Mouse (Mus musculus) embryonic facial prominence, embryonic 15.5 days (tissue): ENCODE measurements around the gene Ly86. TPM values are rescaled to one million over a fixed set of nuclear protein-coding genes. Genes with fewer than 3 reads are reported as not detected.

Experiments
- ATAC-seq: fragments of 200-750 bp; cut with Nextera tagmentation; 2 replicates; pipeline ENCODE4 v1.8.0; 2017; ENCODE audit warnings: low read depth, moderate TSS enrichment; ENCODE audit not compliant: insufficient number of reproducible peaks, low FRiP score, low TSS enrichment
- H3K27ac ChIP-seq: fragments of 300-500 bp; sonication (generic); replicated peaks from 2 replicates; pipeline ENCODE4 v1.5.1; 2015; ENCODE audit warnings: mild to moderate bottlenecking, inconsistent platforms
- H3K27me3 ChIP-seq: fragments of 300-500 bp; sonication (generic); 2 replicates; pipeline ENCODE4 v1.6.1; 2015; ENCODE audit warnings: inconsistent platforms
- H3K36me3 ChIP-seq: fragments of 300-500 bp; sonication (generic); 2 replicates; pipeline ENCODE4 v1.6.1; 2015; ENCODE audit warnings: mild to moderate bottlenecking, inconsistent platforms
- H3K4me1 ChIP-seq: fragments of 300-500 bp; sonication (generic); 2 replicates; pipeline ENCODE4 v1.6.1; 2015; ENCODE audit warnings: inconsistent platforms
- H3K4me2 ChIP-seq: fragments of 300-500 bp; sonication (generic); replicated peaks from 2 replicates; pipeline ENCODE4 v1.6.1; 2015; ENCODE audit warnings: mild to moderate bottlenecking, inconsistent platforms
- H3K4me3 ChIP-seq: fragments of 300-500 bp; sonication (generic); replicated peaks from 2 replicates; pipeline ENCODE4 v1.5.1; 2015; ENCODE audit warnings: mild to moderate bottlenecking, inconsistent platforms
- H3K9ac ChIP-seq: fragments of 300-500 bp; sonication (generic); 2 replicates; pipeline ENCODE4 v1.6.1; 2015; ENCODE audit warnings: inconsistent platforms
- H3K9me3 ChIP-seq: fragments of 300-500 bp; sonication (generic); replicated peaks from 2 replicates; pipeline ENCODE4 v1.6.1; 2016; ENCODE audit warnings: inconsistent platforms
- WGBS: fragments of 180-500 bp; shearing (Covaris S2); methylation state at CpG from one replicate; pipeline ENCODE4 v1.1.7; 2015; 5-methylcytosine and 5-hydroxymethylcytosine counted together
- polyA plus RNA-seq: library from polyadenylated mRNA; unstranded; fragments of >200 nt; fragmentation: Nextera tagmentation; extraction: Ambion mirVana; gene quantifications from 2 replicates; pipeline ENCODE4 v1.2.1, GENCODE M21; 2015

Gene Ly86
- polyA plus RNA-seq, 1 experiment from 2014 or later = 13.0 TPM

DNA sequence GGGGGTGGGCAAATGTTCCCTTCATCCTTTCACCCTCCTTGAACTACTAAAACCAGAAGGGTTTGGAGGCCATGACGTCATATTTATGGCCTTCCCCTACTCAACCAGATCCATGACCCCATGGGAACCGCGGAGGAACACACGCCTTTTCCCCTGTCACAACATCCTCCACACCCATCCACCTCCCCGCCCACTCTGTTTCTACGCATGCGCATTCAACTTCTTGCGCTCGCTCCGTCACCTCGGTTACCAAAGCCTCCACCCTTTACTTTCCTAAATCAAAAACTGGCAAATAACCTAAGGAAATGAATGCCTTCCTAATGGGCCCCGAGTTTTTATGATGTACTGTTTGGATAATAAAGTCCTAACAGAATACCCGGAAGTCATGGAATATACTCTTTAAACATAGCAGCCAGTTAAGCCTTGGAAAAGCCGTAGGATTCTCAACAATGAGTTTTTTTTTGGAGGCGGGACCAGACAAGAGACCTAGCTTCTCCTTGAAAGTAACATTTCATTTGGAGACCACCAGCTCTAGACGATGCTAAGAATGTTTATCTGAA lies 101.8 kb downstream of the Ly86 start:
- Histone ChIP-seq H3K4me3 (no peak overlapping the region), H3K4me1 (peaks cover 5% of the 10 kb centered on the region), H3K9me3 (no peaks in the 10 kb centered on the region), H3K9ac (no peak overlapping the region), H3K4me2 (no peak overlapping the region), H3K36me3 (no peaks in the 10 kb centered on the region), H3K27ac (no peak overlapping the region), H3K27me3 (no peaks in the 10 kb centered on the region)
- no peak for ATAC-seq
- WGBS = 84% methylated on average over 16 of the region's 16 CpGs

DNA sequence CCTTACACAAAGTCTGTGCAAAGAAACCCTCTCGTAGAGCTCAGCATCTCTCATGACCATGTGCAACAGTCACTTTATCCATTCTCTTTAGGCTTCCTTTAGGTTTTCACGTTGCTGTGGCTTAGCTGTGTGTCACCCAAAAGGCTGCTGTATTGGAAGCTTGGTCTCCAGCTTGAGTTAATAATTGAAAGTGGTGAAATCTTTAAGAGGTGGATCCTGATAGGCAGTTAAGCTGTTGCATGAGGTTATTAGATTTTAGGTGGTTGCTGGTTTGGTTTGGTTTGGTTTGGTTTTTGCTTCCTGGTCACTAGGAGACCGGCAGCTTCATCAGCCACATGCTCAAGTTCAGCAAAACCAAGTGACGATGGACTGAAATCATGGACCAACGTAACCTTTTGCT lies 106.0 kb downstream of the Ly86 start:
- peaks cover 36% of the 10 kb centered on the region for H3K4me1 ChIP-seq
- H3K27me3 ChIP-seq = no peaks in the 10 kb centered on the region
- 89% methylated on average over 5 of the region's 5 CpGs for WGBS
- no peak overlapping the region for H3K4me2 ChIP-seq
- H3K4me3 ChIP-seq = no peak overlapping the region
- H3K27ac ChIP-seq = peak overlapping the region; percentile 48
- no peaks in the 10 kb centered on the region for H3K9me3 ChIP-seq
- no peaks in the 10 kb centered on the region for H3K36me3 ChIP-seq
- ATAC-seq = no peak
- H3K9ac ChIP-seq = no peak overlapping the region

DNA sequence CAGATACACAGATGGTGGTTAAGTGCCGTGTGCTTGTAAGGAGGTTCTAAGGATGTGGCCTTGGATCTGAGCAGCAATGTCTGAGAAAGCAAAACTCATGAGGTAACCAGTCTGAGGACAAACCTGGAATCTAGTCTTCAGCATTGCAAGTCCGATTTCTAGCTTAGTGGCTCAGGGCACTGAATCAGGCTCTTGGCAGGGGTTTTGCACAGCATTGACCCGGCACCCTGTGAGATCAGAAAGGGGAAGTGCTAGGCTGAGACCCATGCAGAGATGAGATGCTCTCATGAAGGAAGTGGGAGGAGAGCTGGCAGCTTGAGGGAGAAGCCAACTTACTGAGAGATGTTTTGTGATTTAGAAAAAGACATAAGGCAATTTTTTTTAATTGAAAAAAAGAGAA lies 106.5 kb downstream of the Ly86 start:
- WGBS = 56% methylated on average over 3 of the region's 3 CpGs
- Histone ChIP-seq H3K27me3 (no peaks in the 10 kb centered on the region), H3K9ac (no peak overlapping the region), H3K4me1 (peaks cover 38% of the 10 kb centered on the region), H3K4me2 (no peak overlapping the region), H3K36me3 (no peaks in the 10 kb centered on the region), H3K9me3 (no peaks in the 10 kb centered on the region), H3K4me3 (no peak overlapping the region), H3K27ac (peak overlapping the region; percentile 48)
- ATAC-seq = no peak

DNA sequence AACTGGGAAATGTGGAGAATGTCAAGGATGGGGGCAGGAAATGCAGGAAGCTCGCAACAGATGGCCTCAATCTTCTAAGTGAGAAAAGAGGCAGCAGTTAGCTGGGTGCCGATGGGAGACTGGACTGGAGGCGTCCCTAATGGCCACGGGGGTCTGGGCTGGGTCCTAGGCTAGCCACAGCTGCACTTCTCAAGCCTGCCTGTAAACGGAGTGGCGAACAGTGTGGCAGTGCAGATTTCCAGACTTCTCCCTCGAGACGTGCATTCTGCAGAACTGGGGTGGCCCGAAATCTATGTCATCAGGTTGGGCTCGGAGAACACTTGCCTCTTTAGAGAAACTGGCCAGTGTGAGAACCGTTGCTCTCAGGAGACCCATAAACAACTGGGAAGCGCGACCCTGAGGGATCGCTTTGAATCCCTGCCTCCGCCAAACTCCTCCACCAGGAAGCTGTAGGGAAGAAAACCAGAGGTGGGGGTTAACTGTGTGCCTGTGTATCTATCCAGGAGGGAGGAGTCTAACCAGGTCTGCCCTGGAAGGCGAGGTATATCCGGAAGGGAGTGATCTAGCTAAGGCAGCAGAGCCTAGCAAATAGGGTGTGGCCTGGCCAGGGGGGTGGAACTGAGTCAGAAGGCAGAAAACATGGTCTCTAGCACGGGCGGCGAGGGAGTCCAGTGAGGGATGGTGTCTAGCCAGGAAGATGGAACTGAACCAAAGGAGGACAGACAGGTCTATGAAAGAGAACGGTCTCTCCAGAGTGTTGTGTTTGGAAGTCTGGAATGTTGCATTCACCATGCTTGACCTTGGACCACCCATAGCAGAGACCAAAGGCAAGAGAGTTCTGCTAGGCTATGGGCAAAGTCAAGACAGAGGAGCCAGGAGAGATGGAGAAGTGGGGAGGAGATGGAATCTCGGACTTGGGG lies 107.3 kb downstream of the Ly86 start:
- H3K36me3 ChIP-seq = no peaks in the 10 kb centered on the region
- WGBS = 4% methylated on average over 22 of the region's 22 CpGs
- peak; percentile 84 for ATAC-seq

DNA sequence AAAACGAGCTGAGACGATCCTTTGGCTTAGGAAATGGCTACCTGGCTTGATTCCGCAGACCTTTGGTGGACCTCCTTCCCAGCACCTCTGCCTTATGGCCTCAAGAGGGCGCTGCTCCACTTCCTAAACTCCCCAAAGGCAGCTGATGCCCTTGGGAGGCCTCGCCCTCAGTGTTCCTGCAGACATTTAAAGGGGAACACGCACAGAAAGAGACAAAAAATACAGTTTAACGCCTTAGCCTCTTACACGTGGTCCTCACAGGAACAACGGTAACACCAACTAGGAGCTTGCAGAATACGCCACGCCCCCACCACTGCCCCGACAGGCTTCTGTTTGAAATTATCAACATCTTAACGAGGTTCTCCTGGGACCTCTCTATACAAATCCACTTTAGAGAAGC lies 108.2 kb downstream of the Ly86 start:
- peak overlapping the region; percentile 69 for H3K27ac ChIP-seq
- 4% methylated on average over 13 of the region's 13 CpGs for WGBS
- ATAC-seq = no peak
- peaks cover 47% of the 10 kb centered on the region for H3K4me1 ChIP-seq
- H3K36me3 ChIP-seq = no peaks in the 10 kb centered on the region
- H3K9ac ChIP-seq = no peak overlapping the region
- no peaks in the 10 kb centered on the region for H3K27me3 ChIP-seq
- no peaks in the 10 kb centered on the region for H3K9me3 ChIP-seq
- no peak overlapping the region for H3K4me3 ChIP-seq
- peak overlapping the region; percentile 64 for H3K4me2 ChIP-seq

More for the DNA sequence above, 107.3 kb downstream of the Ly86 start:
- Histone ChIP-seq H3K4me3 (peak overlapping the region; percentile 38), H3K9me3 (no peaks in the 10 kb centered on the region), H3K4me2 (peak overlapping the region; percentile 64), H3K27me3 (no peaks in the 10 kb centered on the region), H3K9ac (no peak overlapping the region; the same call in 1 of the 2 replicates), H3K4me1 (peaks cover 47% of the 10 kb centered on the region), H3K27ac (peak overlapping the region; percentile 69)

DNA sequence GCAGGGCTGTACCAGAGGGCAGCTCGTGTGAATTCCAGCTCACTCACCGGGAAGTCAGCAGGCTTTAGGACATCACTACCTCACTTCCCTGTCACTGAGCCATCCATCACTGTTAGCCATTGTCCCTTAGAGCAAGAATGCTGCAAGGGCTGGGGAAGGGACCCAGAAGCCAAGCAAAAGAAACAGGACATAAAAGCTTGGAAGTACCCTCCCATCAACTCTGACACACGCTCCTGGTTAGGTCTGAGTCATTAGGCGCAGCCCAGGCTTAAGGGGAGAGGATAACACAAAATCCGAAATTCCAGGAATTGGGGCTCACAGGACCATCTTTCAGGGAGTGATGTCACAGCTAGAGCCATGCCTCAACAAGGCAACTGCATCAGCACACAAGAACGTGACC lies 109.3 kb downstream of the Ly86 start:
- no peak overlapping the region for H3K4me2 ChIP-seq
- no peak overlapping the region for H3K4me3 ChIP-seq
- no peaks in the 10 kb centered on the region for H3K36me3 ChIP-seq
- H3K27me3 ChIP-seq = no peaks in the 10 kb centered on the region
- no peak overlapping the region for H3K27ac ChIP-seq
- peaks cover 53% of the 10 kb centered on the region for H3K4me1 ChIP-seq
- ATAC-seq = no peak
- 51% methylated on average over 6 of the region's 6 CpGs for WGBS
- H3K9ac ChIP-seq = no peak overlapping the region
- no peaks in the 10 kb centered on the region for H3K9me3 ChIP-seq

DNA sequence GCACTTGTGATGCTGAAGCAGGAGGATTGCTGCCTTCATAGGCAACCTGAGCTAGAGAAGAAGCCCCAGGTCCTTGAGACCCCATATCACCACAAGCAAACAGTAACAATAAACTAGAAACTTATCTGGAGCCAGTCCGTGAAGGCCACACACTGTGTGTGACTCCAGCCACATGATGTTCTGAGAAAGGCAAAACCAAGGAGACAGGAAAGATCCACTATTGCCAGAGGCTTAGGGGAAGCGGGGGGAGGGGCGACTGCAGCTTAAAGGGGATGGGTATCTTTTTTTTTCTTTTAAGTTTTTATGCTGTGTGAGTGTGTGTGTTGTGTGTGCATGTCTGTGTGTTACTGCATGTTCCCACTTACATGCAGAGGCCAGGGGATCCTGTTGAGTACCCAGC lies 110.6 kb downstream of the Ly86 start:
- H3K9ac ChIP-seq = no peak overlapping the region
- no peak overlapping the region for H3K4me2 ChIP-seq
- peaks cover 65% of the 10 kb centered on the region for H3K4me1 ChIP-seq
- H3K36me3 ChIP-seq = no peaks in the 10 kb centered on the region
- 68% methylated on average over 3 of the region's 3 CpGs for WGBS
- no peak overlapping the region for H3K27ac ChIP-seq
- H3K27me3 ChIP-seq = no peaks in the 10 kb centered on the region
- H3K9me3 ChIP-seq = no peaks in the 10 kb centered on the region
- H3K4me3 ChIP-seq = no peak overlapping the region
- ATAC-seq = no peak

DNA sequence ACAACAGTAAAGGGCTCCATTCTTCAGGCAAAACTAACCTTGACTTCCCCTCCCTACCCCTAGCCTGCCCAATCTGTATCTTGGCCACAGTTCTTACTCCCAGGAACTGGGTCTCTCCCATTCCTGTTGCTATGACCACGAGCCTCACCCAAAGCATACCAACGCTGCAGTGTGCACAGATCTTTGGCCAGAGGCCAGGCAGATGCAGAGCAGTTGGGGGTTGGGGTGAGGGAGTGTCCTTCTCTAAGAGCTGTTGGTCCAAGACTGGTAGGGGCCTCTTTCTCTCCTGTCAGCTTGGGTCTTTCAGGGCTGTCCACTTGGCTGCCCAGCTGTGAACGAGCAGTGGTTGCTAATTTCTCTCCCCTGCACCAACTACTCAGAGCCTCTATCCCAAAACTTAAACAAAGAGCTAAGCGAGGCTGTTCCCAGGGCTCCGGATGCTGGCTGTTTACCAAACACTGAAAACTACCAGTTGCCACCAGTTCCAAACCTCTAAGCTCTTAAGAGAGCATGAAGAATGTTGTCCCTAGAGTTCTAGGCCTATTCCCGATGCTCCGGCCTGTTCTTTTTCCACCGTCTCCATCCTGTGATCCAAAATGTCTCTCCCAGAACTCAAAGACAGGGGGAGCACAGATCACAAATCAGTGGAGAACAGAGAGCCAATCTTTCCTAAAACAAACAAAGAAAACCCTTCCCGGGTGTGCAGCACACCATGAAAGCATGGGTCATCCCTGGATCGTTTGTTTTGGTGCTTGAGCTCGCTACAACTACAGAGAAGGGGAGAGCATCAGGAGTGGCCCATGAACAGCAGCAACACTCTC lies 112.2 kb downstream of the Ly86 start:
- peak overlapping the region; percentile 75 for H3K27ac ChIP-seq
- H3K4me3 ChIP-seq = no peak overlapping the region
- no peak overlapping the region for H3K4me2 ChIP-seq
- no peak overlapping the region for H3K9ac ChIP-seq
- no peaks in the 10 kb centered on the region for H3K9me3 ChIP-seq
- no peaks in the 10 kb centered on the region for H3K36me3 ChIP-seq
- 42% methylated on average over 11 of the region's 11 CpGs for WGBS
- peaks cover 58% of the 10 kb centered on the region for H3K4me1 ChIP-seq
- no peaks in the 10 kb centered on the region for H3K27me3 ChIP-seq
- ATAC-seq = peak; percentile 76

DNA sequence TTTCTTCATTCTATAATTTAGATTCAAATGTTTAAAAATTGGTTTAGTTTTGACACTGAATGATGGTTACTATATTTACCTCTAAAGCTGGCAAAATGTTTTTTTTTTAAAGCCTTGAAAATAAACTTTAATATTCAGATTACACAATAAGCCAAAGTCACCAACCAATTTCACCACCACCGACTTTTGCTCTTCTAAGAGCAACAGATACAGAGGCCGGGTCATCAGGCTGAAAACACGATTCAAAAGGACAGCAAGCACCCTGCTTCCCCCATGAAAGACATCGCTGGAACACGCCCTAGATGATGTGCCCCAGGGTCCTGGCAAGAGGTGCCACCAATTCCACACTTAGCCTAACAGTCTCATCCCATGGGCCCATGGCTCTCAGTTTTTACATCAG lies 113.5 kb downstream of the Ly86 start:
- 76% methylated on average over 5 of the region's 5 CpGs for WGBS
- Histone ChIP-seq H3K9me3 (no peaks in the 10 kb centered on the region), H3K36me3 (no peaks in the 10 kb centered on the region), H3K4me3 (no peak overlapping the region), H3K27ac (0 out of 2 replicates have a peak overlapping the region, but pooled peaks have one; percentile 17), H3K4me1 (peaks cover 44% of the 10 kb centered on the region), H3K27me3 (no peaks in the 10 kb centered on the region), H3K9ac (no peak overlapping the region), H3K4me2 (no peak overlapping the region)
- no peak for ATAC-seq

DNA sequence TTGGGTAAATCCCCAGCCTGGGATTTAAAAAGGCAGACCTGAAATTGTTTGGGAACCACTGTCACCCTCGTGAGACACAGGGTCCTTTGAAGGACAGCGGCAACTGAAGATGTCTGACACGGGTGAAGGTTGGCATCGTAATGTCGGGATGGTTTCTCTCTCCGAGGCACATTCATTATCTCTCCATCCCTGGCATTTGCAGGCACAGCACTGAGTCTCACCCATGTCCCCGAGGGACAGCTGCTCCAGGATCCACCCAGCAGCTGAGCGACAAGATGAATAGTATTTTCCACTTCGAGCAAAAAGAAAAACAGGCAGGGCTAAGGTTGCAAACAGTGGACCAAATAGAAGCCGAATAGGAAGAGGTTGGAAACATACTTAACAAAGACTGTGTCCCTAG lies 114.0 kb downstream of the Ly86 start:
- H3K36me3 ChIP-seq = no peaks in the 10 kb centered on the region
- 61% methylated on average over 10 of the region's 10 CpGs for WGBS
- H3K27ac ChIP-seq = peak overlapping the region; percentile 39; the same call in 1 of the 2 replicates

More for the DNA sequence above, 114.0 kb downstream of the Ly86 start:
- no peak for ATAC-seq
- no peaks in the 10 kb centered on the region for H3K9me3 ChIP-seq
- no peak overlapping the region for H3K4me3 ChIP-seq
- peaks cover 41% of the 10 kb centered on the region for H3K4me1 ChIP-seq
- H3K9ac ChIP-seq = no peak overlapping the region
- no peaks in the 10 kb centered on the region for H3K27me3 ChIP-seq
- H3K4me2 ChIP-seq = no peak overlapping the region
